Comparison of ENCODE assay signal across 8 mouse cellular contexts in the genomic region with DNA sequence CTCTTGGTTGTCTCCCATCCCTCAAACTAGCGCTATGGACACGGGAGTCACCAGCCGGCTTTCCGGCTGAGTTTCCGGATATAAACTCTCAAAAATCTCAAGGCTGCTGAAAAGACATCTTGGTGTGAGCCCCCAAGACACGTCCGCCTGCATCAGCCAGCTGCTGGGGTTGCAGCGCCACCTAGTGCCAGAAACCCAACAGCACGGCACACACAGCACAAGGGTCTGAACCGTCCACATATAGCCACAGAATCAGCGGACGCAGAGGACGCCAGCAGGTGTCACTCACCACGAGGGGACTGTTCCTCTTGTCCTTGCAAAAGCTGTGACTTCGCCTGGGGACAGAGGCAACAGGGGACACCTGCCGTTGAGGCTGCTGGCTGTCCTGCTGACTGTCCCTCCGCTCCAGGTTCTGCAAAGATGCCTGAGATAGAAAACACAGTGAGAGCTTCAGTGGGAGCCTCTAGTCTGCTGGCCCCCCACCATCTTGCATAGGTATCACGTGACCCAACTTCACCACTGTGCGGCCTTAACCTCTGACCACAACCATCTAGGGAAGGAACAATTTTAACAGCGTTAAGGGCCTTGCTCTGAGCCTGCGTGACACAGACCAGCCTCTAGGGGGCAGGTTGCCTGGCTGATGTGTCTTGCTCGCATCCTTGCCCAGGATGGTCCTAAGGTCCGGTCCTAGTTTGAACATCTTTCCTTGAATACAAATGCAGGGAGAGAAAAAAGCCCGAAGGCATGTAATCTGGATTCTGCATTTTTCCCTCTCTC. TPM values are rescaled to one million over a fixed set of nuclear protein-coding genes. Genes with fewer than 3 reads are reported as not detected.
DNase-seq lines count a peak whose midpoint lies in the region; ATAC-seq and TF ChIP-seq lines count a peak whose summit lies in the region.
"Had no signal": no experiment of that assay in that cellular context is flagged by ENCODE, and none has a peak within 500 bp of the region (broad histone marks: within the 10 kb centered on the region; RNA-seq: fewer than 3 reads in every experiment).

No protein-coding gene starts in this region.

- TF ChIP-seq EP300 in lung, postnatal 0 days (IDR thresholded peaks at IDR 0.05) = no peak

- H3K36me3 ChIP-seq in intestine, embryonic 16.5 days (ENCODE audit: control insufficient read depth, insufficient read depth, low read length) = no peaks in the 10 kb centered on the region
- no peaks in the 10 kb centered on the region for H3K36me3 ChIP-seq in intestine, embryonic 15.5 days
- no peaks in the 10 kb centered on the region for H3K36me3 ChIP-seq in G1E (replicated peaks)
- no peaks in the 10 kb centered on the region for H3K36me3 ChIP-seq in embryonic facial prominence, embryonic 10.5 days (replicated peaks)
- no peaks in the 10 kb centered on the region for H3K36me3 ChIP-seq in lung, postnatal 0 days (ENCODE audit: insufficient read depth, low read length)
- H3K36me3 ChIP-seq: limb, embryonic 13.5 days had no signal

- 50% methylated on average over 24 of the region's 24 CpGs for WGBS in intestine, embryonic 16.5 days
- 52% methylated on average over 24 of the region's 24 CpGs for WGBS in intestine, embryonic 15.5 days
- 42% methylated on average over 24 of the region's 24 CpGs for WGBS in embryonic facial prominence, embryonic 10.5 days
- 44% methylated on average over 24 of the region's 24 CpGs for WGBS in lung, postnatal 0 days

- ATAC-seq in intestine, embryonic 16.5 days = no peak
- ATAC-seq in intestine, embryonic 15.5 days = no peak
- ATAC-seq in G1E (ENCODE audit: extremely low read depth, insufficient number of reproducible peaks, low FRiP score, poor library complexity, severe bottlenecking) = no peak
- ATAC-seq in lung, postnatal 0 days = peak; percentile 47

- H3K27ac ChIP-seq in intestine, embryonic 16.5 days (ENCODE audit: low read length) = no peak overlapping the region
- no peak overlapping the region for H3K27ac ChIP-seq in intestine, embryonic 15.5 days
- no peak overlapping the region for H3K27ac ChIP-seq in embryonic facial prominence, embryonic 10.5 days (replicated peaks)
- H3K27ac ChIP-seq in lung, postnatal 0 days (ENCODE audit: low read length) = no peak overlapping the region
- H3K27ac ChIP-seq: limb, embryonic 13.5 days had no signal

- DNase-seq in G1E (ENCODE audit: low spot score) = no peak
- peak; percentile 75 for DNase-seq in embryonic facial prominence, embryonic 10.5 days (ENCODE audit: low spot score)
- peak; percentile 35 for DNase-seq in lung, postnatal 0 days (ENCODE audit: low spot score)
- no peak for DNase-seq in T-cell, adult 2 months (ENCODE audit: low spot score)
- no peak for DNase-seq in cerebellum, adult 11-12 months

- no peak overlapping the region for H3K4me3 ChIP-seq in intestine, embryonic 16.5 days (ENCODE audit: low read length)
- no peak overlapping the region for H3K4me3 ChIP-seq in intestine, embryonic 15.5 days (replicated peaks)
- peak overlapping the region; percentile 5; the same call in 1 of the 2 replicates for H3K4me3 ChIP-seq in G1E (ENCODE audit: low read depth, low read length)
- no peak overlapping the region for H3K4me3 ChIP-seq in embryonic facial prominence, embryonic 10.5 days
- no peak overlapping the region for H3K4me3 ChIP-seq in lung, postnatal 0 days (ENCODE audit: low read depth, low read length)
- H3K4me3 ChIP-seq: limb, embryonic 13.5 days had no signal

- H3K4me1 ChIP-seq in intestine, embryonic 16.5 days (ENCODE audit: control insufficient read depth, insufficient read depth, low read length) = peaks cover 14% of the 10 kb centered on the region
- peaks cover 17% of the 10 kb centered on the region for H3K4me1 ChIP-seq in intestine, embryonic 15.5 days (replicated peaks)
- H3K4me1 ChIP-seq in G1E (ENCODE audit: insufficient read depth, low read depth, low read length) = no peaks in the 10 kb centered on the region
- peaks cover 21% of the 10 kb centered on the region for H3K4me1 ChIP-seq in embryonic facial prominence, embryonic 10.5 days
- H3K4me1 ChIP-seq in lung, postnatal 0 days (ENCODE audit: insufficient read depth, low read depth, low read length) = no peaks in the 10 kb centered on the region

- no peaks in the 10 kb centered on the region for H3K9me3 ChIP-seq in intestine, embryonic 16.5 days (ENCODE audit: control insufficient read depth, low read length)
- H3K9me3 ChIP-seq in intestine, embryonic 15.5 days = no peaks in the 10 kb centered on the region
- peaks cover 93% of the 10 kb centered on the region for H3K9me3 ChIP-seq in G1E (replicated peaks)
- H3K9me3 ChIP-seq in embryonic facial prominence, embryonic 10.5 days = no peaks in the 10 kb centered on the region
- H3K9me3 ChIP-seq in lung, postnatal 0 days (ENCODE audit: low read length) = no peaks in the 10 kb centered on the region
- H3K9me3 ChIP-seq: limb, embryonic 13.5 days had no signal

- H3K27me3 ChIP-seq in intestine, embryonic 16.5 days (replicated peaks; ENCODE audit: control insufficient read depth, insufficient read depth, low read length) = no peaks in the 10 kb centered on the region
- no peaks in the 10 kb centered on the region for H3K27me3 ChIP-seq in intestine, embryonic 15.5 days (replicated peaks)
- H3K27me3 ChIP-seq in G1E (ENCODE audit: insufficient read depth, low read length) = no peaks in the 10 kb centered on the region; the same call in 1 of the 2 replicates
- H3K27me3 ChIP-seq in embryonic facial prominence, embryonic 10.5 days (replicated peaks; ENCODE audit: low read depth, poor library complexity, severe bottlenecking) = no peaks in the 10 kb centered on the region
- no peaks in the 10 kb centered on the region for H3K27me3 ChIP-seq in lung, postnatal 0 days (replicated peaks; ENCODE audit: insufficient read depth, low read length)
- H3K27me3 ChIP-seq: limb, embryonic 13.5 days had no signal

- peak overlapping the region; percentile 10; the same call in 1 of the 2 replicates for H3K9ac ChIP-seq in intestine, embryonic 16.5 days (ENCODE audit: low read depth, low read length)
- no peak overlapping the region for H3K9ac ChIP-seq in intestine, embryonic 15.5 days
- no peak overlapping the region for H3K9ac ChIP-seq in lung, postnatal 0 days (replicated peaks; ENCODE audit: low read depth)
- H3K9ac ChIP-seq: limb, embryonic 13.5 days had no signal

- no peak for TF ChIP-seq CTCF in G1E (IDR thresholded peaks at IDR 0.05; ENCODE audit: low read depth, low read length)
- TF ChIP-seq CTCF in lung, postnatal 0 days (IDR thresholded peaks at IDR 0.05) = peak; percentile 77

- no peak overlapping the region for H3K4me2 ChIP-seq in intestine, embryonic 16.5 days (ENCODE audit: low read depth, low read length)
- H3K4me2 ChIP-seq in intestine, embryonic 15.5 days (replicated peaks) = no peak overlapping the region
- no peak overlapping the region for H3K4me2 ChIP-seq in lung, postnatal 0 days (replicated peaks; ENCODE audit: low read depth, low read length)
- H3K4me2 ChIP-seq: limb, embryonic 13.5 days had no signal

RNA-seq across cellular contexts. Expression of a gene that starts 45.9 kb away (rescaled TPM):
- polyA plus RNA-seq in intestine, embryonic 16.5 days (2015; fragmentation: Nextera tagmentation; extraction: Ambion mirVana) = 8.3 and 9.5 TPM in 2 replicates
- 10.0 and 10.7 TPM in 2 replicates for polyA plus RNA-seq in intestine, embryonic 15.5 days (2015; fragmentation: Nextera tagmentation; extraction: Ambion mirVana)
- total RNA-seq in G1E (2014; fragmentation: Nextera tagmentation) = not detected in 2 replicates
- total RNA-seq in G1E (2017) = 0.05 and 0.06 TPM in 2 replicates
- polyA plus RNA-seq in G1E (2012) = not detected in 2 replicates
- 3.7 and 4.6 TPM in 2 replicates for polyA plus RNA-seq in embryonic facial prominence, embryonic 10.5 days (2016; fragmentation: Nextera tagmentation; extraction: Ambion mirVana)
- polyA plus RNA-seq in lung, postnatal 0 days (2015; fragmentation: Nextera tagmentation; extraction: Ambion mirVana) = 6.3 and 6.9 TPM in 2 replicates

RNA-seq across cellular contexts. Expression of a gene that starts 51.6 kb away (rescaled TPM):
- 0.13 and 0.28 TPM in 2 replicates for polyA plus RNA-seq in intestine, embryonic 16.5 days (2015; fragmentation: Nextera tagmentation; extraction: Ambion mirVana)
- not detected in 2 replicates for polyA plus RNA-seq in intestine, embryonic 15.5 days (2015; fragmentation: Nextera tagmentation; extraction: Ambion mirVana)
- total RNA-seq in G1E (2014; fragmentation: Nextera tagmentation) = not detected in 2 replicates
- total RNA-seq in G1E (2017) = not detected in 2 replicates
- polyA plus RNA-seq in G1E (2012) = not detected in 2 replicates
- 0.21 and 0.46 TPM in 2 replicates for polyA plus RNA-seq in embryonic facial prominence, embryonic 10.5 days (2016; fragmentation: Nextera tagmentation; extraction: Ambion mirVana)
- not detected in 2 replicates for polyA plus RNA-seq in lung, postnatal 0 days (2015; fragmentation: Nextera tagmentation; extraction: Ambion mirVana)
- polyA plus RNA-seq: limb, embryonic 13.5 days had no signal

Comparison
In these comparisons a context has a peak if more than half of its experiments do, and no peak if none do; other contexts are left out.
1. DNase-seq: peak in embryonic facial prominence, embryonic 10.5 days (single experiment) and lung, postnatal 0 days (single experiment); none in G1E (single experiment), T-cell, adult 2 months (single experiment) and cerebellum, adult 11-12 months (single experiment).